Mouse (Mus musculus) ES-Bruce4 (cell line): ENCODE data around the gene Prss27.

Source experiments
- CTCF ChIP-seq: IDR thresholded peaks from one replicate; pipeline ENCODE4 v1.8.1; 2011; ENCODE audit warnings: low read depth, low read length
- POLR2A ChIP-seq: IDR thresholded peaks from one replicate; pipeline ENCODE4 v1.8.1; 2011; ENCODE audit warnings: low read length; ENCODE audit not compliant: insufficient read depth

DNA sequence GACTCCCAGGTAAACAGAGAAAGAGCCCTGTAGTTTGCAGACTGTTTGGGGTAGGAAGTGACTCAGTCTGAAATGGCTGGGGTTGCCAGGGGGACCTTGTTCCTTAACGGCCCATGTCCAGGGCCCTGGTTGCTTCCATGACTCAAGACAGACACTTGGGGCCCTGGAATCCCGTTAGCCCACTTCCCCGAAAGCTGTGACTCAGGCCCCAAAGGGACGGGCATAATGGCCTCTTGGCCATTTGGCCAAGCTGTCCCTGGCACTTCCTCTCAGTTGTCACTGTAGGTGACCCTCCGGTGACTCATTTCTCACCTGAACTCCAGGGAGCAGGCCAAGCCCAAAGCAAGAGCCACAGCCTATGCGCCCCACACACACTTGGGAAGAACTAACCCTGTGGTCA, 39.6 kb upstream of the Prss27 start:
- TF ChIP-seq CTCF (no peak), POLR2A (no peak)
